Mouse (Mus musculus): ENCODE measurements around the gene Aplnr. TPM values are rescaled to one million over a fixed set of nuclear protein-coding genes. Genes with fewer than 3 reads are reported as not detected.

The Aplnr gene
- polyA plus RNA-seq, 1 experiment from 2014 or later, result 36.6 TPM

DNA sequence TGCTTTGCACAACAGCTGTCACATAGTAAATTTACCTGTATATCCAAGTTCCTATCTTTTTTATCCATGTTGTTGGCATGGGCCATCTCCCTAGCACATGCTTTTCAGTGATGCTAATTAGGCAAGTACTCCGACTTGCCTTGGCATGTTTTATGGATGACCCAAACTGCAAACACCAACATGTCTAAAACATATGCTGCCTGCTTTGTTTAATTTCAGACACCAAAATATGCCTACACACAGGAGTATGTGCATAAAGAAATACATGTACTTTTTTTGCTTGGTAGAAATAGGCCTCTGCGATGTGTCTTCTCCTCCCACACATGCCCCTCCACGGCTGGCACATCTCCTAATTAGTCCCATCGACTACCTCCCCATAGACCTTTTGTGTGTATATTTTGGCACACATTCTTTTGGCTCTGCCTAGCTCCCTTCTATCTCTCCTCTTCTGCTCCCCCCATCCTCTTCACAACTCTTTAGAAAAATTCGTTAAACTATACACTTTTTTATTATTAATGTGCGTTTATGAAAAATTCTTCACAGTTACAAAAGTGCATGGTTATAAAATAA, 51.6 kb downstream of the Aplnr start:
- 93% methylated on average over 6 of the region's 6 CpGs for WGBS
- H3K4me2 ChIP-seq (replicated peaks; ENCODE audit: low read depth, low read length), result no peak overlapping the region
- ATAC-seq (ENCODE audit: low FRiP score), result no peak
- H3K27me3 ChIP-seq (ENCODE audit: control insufficient read depth, insufficient read depth, low read length), result no peaks in the 10 kb centered on the region
- no peaks in the 10 kb centered on the region for H3K4me1 ChIP-seq (replicated peaks; ENCODE audit: control insufficient read depth, insufficient read depth, low read length)
- H3K9ac ChIP-seq (ENCODE audit: low read depth, low read length), result no peak overlapping the region
- DNase-seq (ENCODE audit: low spot score), result no peak
- no peak overlapping the region for H3K27ac ChIP-seq (ENCODE audit: low read depth, low read length)
- no peak overlapping the region for H3K4me3 ChIP-seq (ENCODE audit: low read depth, low read length)
- H3K36me3 ChIP-seq (ENCODE audit: control insufficient read depth, insufficient read depth, low read length), result no peaks in the 10 kb centered on the region
- no peaks in the 10 kb centered on the region for H3K9me3 ChIP-seq (ENCODE audit: control insufficient read depth, low read length)

Other genes starting within 250 kb of the Aplnr start
- gene Rtn4rl2, start 249.5 kb upstream of the Aplnr start, polyA plus RNA-seq (2014; fragmentation: Nextera tagmentation; extraction: Ambion mirVana), result 1.9 and 2.8 TPM in 2 replicates
- gene Slc43a3, start 199.6 kb upstream of the Aplnr start, polyA plus RNA-seq (2014; fragmentation: Nextera tagmentation; extraction: Ambion mirVana), result 25.5 and 27.0 TPM in 2 replicates
- gene Prg2, start 155.8 kb upstream of the Aplnr start, polyA plus RNA-seq (2014; fragmentation: Nextera tagmentation; extraction: Ambion mirVana), result 1.3 TPM in 1 of 2 replicates, not detected in the other
- not detected in 2 replicates for gene Prg3, start 148.0 kb upstream of the Aplnr start, polyA plus RNA-seq (2014; fragmentation: Nextera tagmentation; extraction: Ambion mirVana)
- 306 and 340 TPM in 2 replicates for gene Ssrp1, start 99.0 kb upstream of the Aplnr start, polyA plus RNA-seq (2014; fragmentation: Nextera tagmentation; extraction: Ambion mirVana)
- 7.1 and 11.0 TPM in 2 replicates for gene P2rx3, start 98.8 kb upstream of the Aplnr start, polyA plus RNA-seq (2014; fragmentation: Nextera tagmentation; extraction: Ambion mirVana)
- 10.4 and 11.8 TPM in 2 replicates for gene Tnks1bp1, start 88.2 kb upstream of the Aplnr start, polyA plus RNA-seq (2014; fragmentation: Nextera tagmentation; extraction: Ambion mirVana)
- 1.1 and 2.3 TPM in 2 replicates for gene Lrrc55, start 61.0 kb downstream of the Aplnr start, polyA plus RNA-seq (2014; fragmentation: Nextera tagmentation; extraction: Ambion mirVana)
- not detected in 2 replicates for gene Olfr987, start 203.1 kb downstream of the Aplnr start, polyA plus RNA-seq (2014; fragmentation: Nextera tagmentation; extraction: Ambion mirVana)
- gene Olfr988, start 227.0 kb downstream of the Aplnr start, polyA plus RNA-seq (2014; fragmentation: Nextera tagmentation; extraction: Ambion mirVana), result not detected in 2 replicates

Measured in hindbrain, embryonic 11.5 days (tissue).